ENCODE assay signal across 9 mouse cellular contexts in genomic region chr1:162509329-162510012, GRCm38 (mm10). TPM values are rescaled to one million over a fixed set of nuclear protein-coding genes. Genes with fewer than 3 reads are reported as not detected.
DNase-seq lines count a peak whose midpoint lies in the region; ATAC-seq and TF ChIP-seq lines count a peak whose summit lies in the region.
"Had no signal": no experiment of that assay in that cellular context is flagged by ENCODE, and none has a peak within 500 bp of the region (broad histone marks: within the 10 kb centered on the region; RNA-seq: fewer than 3 reads in every experiment).

No protein-coding gene starts in this region.

- ATAC-seq in liver, embryonic 12.5 days: peak; percentile 70
- ATAC-seq in forebrain, embryonic 11.5 days (replicated peaks; ENCODE audit: low FRiP score): no peak

- no peaks in the 10 kb centered on the region for H3K79me2 ChIP-seq in heart, adult 2 months (replicated peaks; ENCODE audit: control insufficient read depth, insufficient read depth, low read length)

- H3K9me3 ChIP-seq in liver, embryonic 12.5 days (replicated peaks): no peaks in the 10 kb centered on the region
- no peaks in the 10 kb centered on the region for H3K9me3 ChIP-seq in forebrain, embryonic 11.5 days (ENCODE audit: control insufficient read depth, low read length)
- H3K9me3 ChIP-seq: embryonic facial prominence, embryonic 15.5 days; neural tube, embryonic 12.5 days had no signal

- DNase-seq in retina, postnatal 1 day: peak; percentile 44
- no peak for DNase-seq in retina, embryonic 14.5 days (ENCODE audit: low spot score)
- peak; percentile 74 for DNase-seq in adrenal gland, postnatal 14 days
- peak; percentile 51 to 71 for DNase-seq in heart, adult 2 months
- peak; percentile 50 for DNase-seq in telencephalon, adult 2 months (ENCODE audit: low read depth, low spot score)
- DNase-seq in forebrain, embryonic 11.5 days (ENCODE audit: low spot score): no peak

- no peak overlapping the region; the same call in 1 of the 2 replicates for H3K27ac ChIP-seq in heart, adult 2 months
- no peak overlapping the region for H3K27ac ChIP-seq in liver, embryonic 12.5 days
- H3K27ac ChIP-seq in forebrain, embryonic 11.5 days (ENCODE audit: low read depth, low read length): no peak overlapping the region
- H3K27ac ChIP-seq: embryonic facial prominence, embryonic 15.5 days; neural tube, embryonic 12.5 days had no signal

- H3K36me3 ChIP-seq in heart, adult 2 months (ENCODE audit: control insufficient read depth, insufficient read depth, low read length): no peaks in the 10 kb centered on the region
- no peaks in the 10 kb centered on the region for H3K36me3 ChIP-seq in liver, embryonic 12.5 days
- H3K36me3 ChIP-seq in forebrain, embryonic 11.5 days (ENCODE audit: control insufficient read depth, insufficient read depth, low read length): no peaks in the 10 kb centered on the region
- H3K36me3 ChIP-seq: embryonic facial prominence, embryonic 15.5 days; neural tube, embryonic 12.5 days had no signal

- H3K4me2 ChIP-seq in liver, embryonic 12.5 days: peak overlapping the region; percentile 26
- no peak overlapping the region for H3K4me2 ChIP-seq in forebrain, embryonic 11.5 days (ENCODE audit: low read depth, low read length, severe bottlenecking)
- H3K4me2 ChIP-seq: embryonic facial prominence, embryonic 15.5 days; neural tube, embryonic 12.5 days had no signal

- no peaks in the 10 kb centered on the region for H3K27me3 ChIP-seq in heart, adult 2 months (ENCODE audit: control insufficient read depth, insufficient read depth, low read length)
- no peaks in the 10 kb centered on the region for H3K27me3 ChIP-seq in liver, embryonic 12.5 days (replicated peaks)
- H3K27me3 ChIP-seq in forebrain, embryonic 11.5 days (ENCODE audit: control insufficient read depth, insufficient read depth, low read length): no peaks in the 10 kb centered on the region
- H3K27me3 ChIP-seq: embryonic facial prominence, embryonic 15.5 days; neural tube, embryonic 12.5 days had no signal

- whole genome bisulfite sequencing in heart, adult 2 months: 18% methylated on average over 12 of the region's 12 CpGs
- WGBS in liver, embryonic 12.5 days (ENCODE audit: insufficient replicate concordance): 17% methylated on average over 12 of the region's 12 CpGs
- WGBS in forebrain, embryonic 11.5 days: 71% methylated on average over 12 of the region's 12 CpGs

- H3K4me3 ChIP-seq in heart, adult 2 months: no peak overlapping the region
- no peak overlapping the region for H3K4me3 ChIP-seq in liver, embryonic 12.5 days
- no peak overlapping the region for H3K4me3 ChIP-seq in forebrain, embryonic 11.5 days (ENCODE audit: low read depth, low read length)
- H3K4me3 ChIP-seq: embryonic facial prominence, embryonic 15.5 days; neural tube, embryonic 12.5 days had no signal

- H3K9ac ChIP-seq in heart, adult 2 months (ENCODE audit: low read depth, low read length): no peak overlapping the region
- no peak overlapping the region for H3K9ac ChIP-seq in liver, embryonic 12.5 days
- H3K9ac ChIP-seq in forebrain, embryonic 11.5 days (ENCODE audit: low read length): no peak overlapping the region
- H3K9ac ChIP-seq: embryonic facial prominence, embryonic 15.5 days; neural tube, embryonic 12.5 days had no signal

- no peak for TF ChIP-seq POLR2A in heart, adult 2 months (IDR thresholded peaks at IDR 0.05; ENCODE audit: insufficient read depth, low read depth, low read length)

- TF ChIP-seq CTCF in heart, adult 2 months (IDR thresholded peaks at IDR 0.05): no peak

- TF ChIP-seq EP300 in heart, adult 2 months (IDR thresholded peaks at IDR 0.05; ENCODE audit: insufficient read depth, low read depth, low read length): 0 out of 2 replicates have a peak, but pooled peaks have one; percentile 36

- no peaks in the 10 kb centered on the region; the same call in 1 of the 2 replicates for H3K4me1 ChIP-seq in heart, adult 2 months (ENCODE audit: control insufficient read depth, insufficient read depth, low read length)
- H3K4me1 ChIP-seq in liver, embryonic 12.5 days: peaks cover 14% of the 10 kb centered on the region
- no peaks in the 10 kb centered on the region for H3K4me1 ChIP-seq in forebrain, embryonic 11.5 days (replicated peaks; ENCODE audit: control insufficient read depth, insufficient read depth, low read length)
- H3K4me1 ChIP-seq: neural tube, embryonic 12.5 days had no signal

- intact Hi-C loops in heart, adult 2 months (cut with DNase I): no loop called here

RNA-seq across cellular contexts. Expression of gene Dnm3, which starts 31.6 kb away (rescaled TPM):
- total RNA-seq in adrenal gland, postnatal 14 days (2021): 10.4 and 17.0 TPM in 2 replicates
- 1 to 10 TPM; 5.9 to 7.8 TPM for total RNA-seq in heart, adult 2 months (2021)
- polyA plus RNA-seq in heart, adult 2 months (2012; rRNA removed): 1.5 and 2.9 TPM in 2 replicates
- polyA plus RNA-seq in liver, embryonic 12.5 days (2016; fragmentation: Nextera tagmentation; extraction: Ambion mirVana): 1.1 and 1.6 TPM in 2 replicates
- 7.2 TPM in 2 replicates for polyA plus RNA-seq in forebrain, embryonic 11.5 days (2014; fragmentation: Nextera tagmentation; extraction: Ambion mirVana)

RNA-seq across cellular contexts. Expression of gene Mettl13, which starts 38.9 kb away (rescaled TPM):
- total RNA-seq in adrenal gland, postnatal 14 days (2021): 16.8 and 17.3 TPM in 2 replicates
- total RNA-seq in heart, adult 2 months (2021): 1 to 10 TPM; 4.1 to 5.4 TPM
- 4.1 and 4.5 TPM in 2 replicates for polyA plus RNA-seq in heart, adult 2 months (2012; rRNA removed)
- 20.9 and 22.7 TPM in 2 replicates for polyA plus RNA-seq in liver, embryonic 12.5 days (2016; fragmentation: Nextera tagmentation; extraction: Ambion mirVana)
- polyA plus RNA-seq in forebrain, embryonic 11.5 days (2014; fragmentation: Nextera tagmentation; extraction: Ambion mirVana): 20.5 and 23.1 TPM in 2 replicates

Comparison
In these comparisons a context has a peak if more than half of its experiments do, and no peak if none do; other contexts are left out.
1. DNase-seq: peak in retina, postnatal 1 day (single experiment), adrenal gland, postnatal 14 days (single experiment), heart, adult 2 months (2 of 2) and telencephalon, adult 2 months (single experiment); none in retina, embryonic 14.5 days (single experiment) and forebrain, embryonic 11.5 days (single experiment).